Mouse (Mus musculus): ENCODE results near the gene Kars.

The Kars gene

GRCm38 (mm10) chr8:112010997-112011815 is at the start of gene Kars, which contains the start of gene Terf2ip:
Gene Kars, minus strand, starts transcription at chr8:112011323.
Gene Terf2ip, plus strand, starts transcription at chr8:112011398.
- peak; percentile 89 for DNase-seq

GRCm38 (mm10) chr8:112054456-112054855 is 43.3 kb upstream of the Kars start:
- DNase-seq: no peak

- DNase-seq: no peak
Observed at GRCm38 (mm10) chr8:112051537-112051936, 40.4 kb upstream of the Kars start.

- no peak for DNase-seq
Observed at GRCm38 (mm10) chr8:112049984-112050383, 38.9 kb upstream of the Kars start.

GRCm38 (mm10) chr8:112048293-112048692 is 37.2 kb upstream of the Kars start:
- DNase-seq: no peak

GRCm38 (mm10) chr8:112045896-112046295 is 34.8 kb upstream of the Kars start:
- DNase-seq: peak; percentile 91

GRCm38 (mm10) chr8:112045182-112045581 is 34.1 kb upstream of the Kars start:
- peak; percentile 18 for DNase-seq

GRCm38 (mm10) chr8:112037521-112037920 is 26.4 kb upstream of the Kars start:
- no peak for DNase-seq

GRCm38 (mm10) chr8:112034603-112035002 is 23.5 kb upstream of the Kars start:
- no peak for DNase-seq

GRCm38 (mm10) chr8:112033071-112033470 is 21.9 kb upstream of the Kars start:
- no peak for DNase-seq

- DNase-seq: no peak
Observed at GRCm38 (mm10) chr8:112030663-112031062, 19.5 kb upstream of the Kars start.

GRCm38 (mm10) chr8:112029455-112029854 is 18.3 kb upstream of the Kars start:
- DNase-seq: no peak

- DNase-seq: no peak
Observed at GRCm38 (mm10) chr8:112014936-112015335, 3.8 kb upstream of the Kars start, which contains the start of gene Gm6793. Gene Gm6793, minus strand, starts transcription at chr8:112015036.

- DNase-seq: peak; percentile 46
Observed at GRCm38 (mm10) chr8:112011816-112012242, 706 bp upstream of the Kars start.

GRCm38 (mm10) chr8:112009558-112009957 is 1.6 kb downstream of the Kars start:
- no peak for DNase-seq

GRCm38 (mm10) chr8:112007669-112008068 is 3.5 kb downstream of the Kars start:
- no peak for DNase-seq

GRCm38 (mm10) chr8:112005601-112006000 is 5.5 kb downstream of the Kars start:
- no peak for DNase-seq

- no peak for DNase-seq
Observed at GRCm38 (mm10) chr8:112004754-112005153, 6.4 kb downstream of the Kars start.

GRCm38 (mm10) chr8:111992703-111993039 is 18.5 kb downstream of the Kars start:
- no peak for DNase-seq

GRCm38 (mm10) chr8:111992013-111992702 is 19.0 kb downstream of the Kars start, which contains the start of gene Adat1:
Gene Adat1, minus strand, starts transcription at chr8:111992302.
- peak; percentile 81 for DNase-seq

GRCm38 (mm10) chr8:111991278-111991677 is 19.8 kb downstream of the Kars start:
- DNase-seq: no peak

- DNase-seq: peak; percentile 82
Observed at GRCm38 (mm10) chr8:111989911-111990310, 21.2 kb downstream of the Kars start.

GRCm38 (mm10) chr8:111984511-111984910 is 26.6 kb downstream of the Kars start:
- DNase-seq: no peak

- DNase-seq: no peak
Observed at GRCm38 (mm10) chr8:111982116-111982515, 29.0 kb downstream of the Kars start.

All from right cerebral cortex, postnatal 4 days (tissue).